Mouse (Mus musculus) myocyte (in vitro differentiated cells): Measurements from ENCODE around the gene Elf5. TPM values are rescaled to one million over a fixed set of nuclear protein-coding genes. Genes with fewer than 3 reads are reported as not detected.

Experiments used
- H3K27me3 ChIP-seq: one replicate; pipeline ENCODE4 v1.6.1; 2011; ENCODE audit not compliant: control insufficient read depth, insufficient read depth, insufficient read length
- H3K36me3 ChIP-seq: one replicate; pipeline ENCODE4 v1.6.1; 2011; ENCODE audit not compliant: control insufficient read depth, insufficient read depth
- H3K4me2 ChIP-seq: one replicate; pipeline ENCODE4 v1.6.1; 2011; ENCODE audit warnings: low read depth, control low read depth
- H3K4me3 ChIP-seq: one replicate; pipeline ENCODE4 v1.5.1; 2011; ENCODE audit warnings: mild to moderate bottlenecking, control low read depth, moderate library complexity
- H3K79me2 ChIP-seq: one replicate; pipeline ENCODE4 v1.6.1; 2011; ENCODE audit not compliant: control insufficient read depth, insufficient read depth
- H3ac ChIP-seq: one replicate; pipeline ENCODE4 v1.6.1; 2011; ENCODE audit not compliant: control insufficient read depth, insufficient read length
- CEBPB ChIP-seq: IDR thresholded peaks from 2 replicates; pipeline ENCODE4 v1.6.1; 2011; ENCODE audit warnings: mild to moderate bottlenecking, moderate library complexity; ENCODE audit not compliant: poor library complexity, insufficient read depth, severe bottlenecking
- E2F4 ChIP-seq: IDR thresholded peaks from one replicate; pipeline ENCODE4 v1.6.1; 2011; ENCODE audit warnings: mild to moderate bottlenecking, control low read depth, moderate library complexity; ENCODE audit not compliant: insufficient read depth
- MAX ChIP-seq: IDR thresholded peaks from one replicate; pipeline ENCODE4 v1.6.1; 2011; ENCODE audit warnings: low read depth, mild to moderate bottlenecking, control low read depth
- MYOD1 ChIP-seq, 3 experiments: IDR thresholded peaks; one replicate each; pipeline ENCODE4 v1.6.1; 2011; ENCODE audit warnings: control low read depth in 2 of 3, low read depth in 2 of 3, mild to moderate bottlenecking in 2 of 3, moderate library complexity in 1 of 3; ENCODE audit not compliant: insufficient read length in 2 of 3, control insufficient read depth in 1 of 3
- MYOG ChIP-seq, 3 experiments: IDR thresholded peaks; one replicate each; pipeline ENCODE4 v1.6.1; 2011; ENCODE audit warnings: control low read depth in 2 of 3, low read depth in 2 of 3, mild to moderate bottlenecking in 2 of 3; ENCODE audit not compliant: insufficient read length in 2 of 3, control insufficient read depth in 1 of 3, insufficient read depth in 1 of 3
- POLR2A ChIP-seq: IDR thresholded peaks from one replicate; pipeline ENCODE4 v1.6.1; 2011; ENCODE audit warnings: low read depth, mild to moderate bottlenecking, control low read depth, moderate library complexity; ENCODE audit not compliant: insufficient read length
- POLR2AphosphoS2 ChIP-seq: IDR thresholded peaks from one replicate; pipeline ENCODE4 v1.6.1; 2011; ENCODE audit warnings: low read depth, control low read depth; ENCODE audit not compliant: insufficient read length
- REST ChIP-seq: IDR thresholded peaks from one replicate; pipeline ENCODE4 v1.6.1; 2011; ENCODE audit warnings: mild to moderate bottlenecking, control low read depth, moderate library complexity; ENCODE audit not compliant: insufficient read depth, insufficient read length
- SRF ChIP-seq: IDR thresholded peaks from one replicate; pipeline ENCODE4 v1.6.1; 2011; ENCODE audit warnings: low read depth; ENCODE audit not compliant: control insufficient read depth, insufficient read length
- TCF12 ChIP-seq: IDR thresholded peaks from one replicate; pipeline ENCODE4 v1.6.1; 2011; ENCODE audit warnings: mild to moderate bottlenecking, control low read depth; ENCODE audit not compliant: poor library complexity, insufficient read depth, severe bottlenecking
- TCF3 ChIP-seq: IDR thresholded peaks from one replicate; pipeline ENCODE4 v1.6.1; 2011; ENCODE audit warnings: low read depth, control low read depth; ENCODE audit not compliant: insufficient read length
- USF1 ChIP-seq: IDR thresholded peaks from one replicate; pipeline ENCODE4 v1.6.1; 2011; ENCODE audit warnings: low read depth, mild to moderate bottlenecking, control low read depth, moderate library complexity
- polyA plus RNA-seq: library from polyadenylated mRNA; unstranded; fragments of >200 nt; fragmentation: generic; extraction: Trizol; gene quantifications from one replicate; pipeline ENCODE4 v1.2.1, GENCODE M21; 2012; ENCODE audit warnings: missing spikeins

The Elf5 gene
- polyA plus RNA-seq, 1 experiment = not detected

DNA sequence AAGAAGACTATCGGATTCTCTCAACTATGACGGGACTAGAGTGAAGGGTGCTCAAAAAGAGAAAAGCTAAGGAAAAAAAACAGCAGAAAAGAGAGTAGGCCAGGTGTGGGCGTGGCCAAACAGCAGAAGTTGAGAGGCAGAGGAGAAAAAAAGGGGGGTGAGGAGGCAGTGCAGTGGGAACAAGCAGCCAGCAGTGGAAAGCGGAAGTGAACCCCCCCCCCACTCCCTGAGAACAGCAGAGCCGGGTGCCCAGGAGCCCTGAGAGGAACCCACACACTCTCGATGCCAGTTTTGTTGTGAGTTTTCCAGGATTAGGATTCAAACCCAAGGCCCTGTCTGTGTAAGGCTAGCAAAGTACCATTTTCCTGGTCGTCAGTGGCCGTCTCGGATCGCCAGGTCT lies 47.6 kb downstream of the Elf5 start:
- Histone ChIP-seq H3K4me2 (no peak overlapping the region), H3K4me3 (no peak overlapping the region), H3K27me3 (no peaks in the 10 kb centered on the region), H3ac (no peak overlapping the region), H3K79me2 (no peaks in the 10 kb centered on the region), H3K36me3 (peaks cover 7% of the 10 kb centered on the region)
- TF ChIP-seq MAX (no peak), POLR2A (no peak), USF1 (no peak), E2F4 (no peak), POLR2AphosphoS2 (no peak), SRF (no peak), CEBPB (no peak), TCF12 (no peak), MYOG (IDR thresholded peaks at IDR 0.05; ENCODE audit: control insufficient read depth in 1 of 3, insufficient read depth in 1 of 3, insufficient read length in 2 of 3, low read depth in 2 of 3) (no peak)

DNA sequence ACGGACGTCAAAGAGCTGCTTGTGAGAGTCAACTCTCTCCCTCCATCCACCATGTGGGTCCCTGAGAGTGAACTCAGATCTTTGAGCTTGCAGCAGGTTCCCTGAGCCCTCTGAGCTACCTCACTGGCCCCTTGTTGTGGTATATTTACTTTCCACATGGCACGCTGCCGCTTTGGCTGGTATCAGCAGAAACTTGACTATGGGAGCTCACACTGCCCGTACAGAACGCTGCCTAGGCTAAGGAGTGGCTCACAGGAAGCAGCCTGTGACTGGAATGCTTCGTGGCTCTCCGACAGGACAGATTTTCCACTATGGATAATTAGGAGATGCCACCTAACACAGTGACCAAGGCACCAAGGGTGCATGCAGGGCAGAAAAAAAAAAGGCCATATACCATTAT lies 49.7 kb downstream of the Elf5 start:
- Histone ChIP-seq H3K36me3 (peaks cover 9% of the 10 kb centered on the region), H3K79me2 (no peaks in the 10 kb centered on the region), H3K4me3 (no peak overlapping the region), H3ac (no peak overlapping the region), H3K4me2 (no peak overlapping the region), H3K27me3 (no peaks in the 10 kb centered on the region)
- no peak for TF ChIP-seq MAX
- TF ChIP-seq MYOD1 (IDR thresholded peaks at IDR 0.05; ENCODE audit: control insufficient read depth in 1 of 3, insufficient read length in 2 of 3, low read depth in 2 of 3) = no peak
- no peak for TF ChIP-seq SRF
- no peak for TF ChIP-seq POLR2A
- TF ChIP-seq CEBPB = no peak
- TF ChIP-seq MYOG (IDR thresholded peaks at IDR 0.05; ENCODE audit: control insufficient read depth in 1 of 3, insufficient read depth in 1 of 3, insufficient read length in 2 of 3, low read depth in 2 of 3) = no peak
- no peak for TF ChIP-seq USF1

DNA sequence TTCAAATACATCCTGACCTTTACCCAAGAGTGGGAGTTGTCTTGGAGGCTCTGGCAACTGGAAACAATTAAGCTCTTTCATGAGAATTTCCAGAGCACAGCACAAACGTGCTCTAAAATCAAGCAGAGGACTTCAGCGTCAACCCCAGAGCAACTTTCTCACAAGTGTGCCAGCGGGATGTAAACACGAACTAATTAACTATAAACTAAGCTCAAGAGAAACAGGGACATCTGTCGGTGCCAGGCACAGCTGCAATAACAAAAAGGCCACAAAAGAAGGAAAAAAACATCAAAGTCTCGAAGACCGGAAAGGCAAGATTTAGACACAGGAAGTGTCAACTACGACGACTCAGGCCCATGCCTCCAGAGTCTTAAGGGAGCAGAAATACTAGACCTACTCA lies 50.3 kb downstream of the Elf5 start:
- H3K79me2 ChIP-seq = no peaks in the 10 kb centered on the region
- TF ChIP-seq MYOD1 (IDR thresholded peaks at IDR 0.05; ENCODE audit: control insufficient read depth in 1 of 3, insufficient read length in 2 of 3, low read depth in 2 of 3) = no peak
- no peak for TF ChIP-seq USF1
- TF ChIP-seq REST = no peak
- no peak for TF ChIP-seq MYOG (IDR thresholded peaks at IDR 0.05; ENCODE audit: control insufficient read depth in 1 of 3, insufficient read depth in 1 of 3, insufficient read length in 2 of 3, low read depth in 2 of 3)
- no peak for TF ChIP-seq TCF3
- no peak for TF ChIP-seq SRF
- no peak for TF ChIP-seq TCF12
- TF ChIP-seq POLR2AphosphoS2 = no peak
- TF ChIP-seq CEBPB = no peak
- no peak overlapping the region for H3K4me2 ChIP-seq
- no peak overlapping the region for H3K4me3 ChIP-seq
- H3K36me3 ChIP-seq = peaks cover 15% of the 10 kb centered on the region
- no peaks in the 10 kb centered on the region for H3K27me3 ChIP-seq
- no peak overlapping the region for H3ac ChIP-seq

DNA sequence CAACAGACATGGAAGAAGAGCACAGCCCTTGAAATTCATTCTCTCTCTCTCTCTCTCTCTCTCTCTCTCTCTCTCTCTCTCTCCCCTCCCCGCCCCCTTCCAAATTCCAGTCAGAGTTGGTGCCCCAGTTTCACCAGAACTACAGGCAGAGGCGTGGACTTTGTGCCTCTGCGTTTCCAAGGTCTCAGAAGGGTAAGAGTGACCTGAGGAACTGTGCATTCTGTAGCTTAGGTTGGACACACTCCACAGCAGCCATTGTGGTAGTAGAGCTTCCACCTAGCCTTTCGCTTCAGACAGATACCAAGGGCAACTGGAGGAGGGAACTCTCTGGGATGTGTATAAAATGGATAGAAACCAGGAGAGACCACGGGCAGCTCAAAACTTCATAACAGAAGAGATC lies 51.3 kb downstream of the Elf5 start:
- H3K27me3 ChIP-seq = no peaks in the 10 kb centered on the region
- TF ChIP-seq MYOG (IDR thresholded peaks at IDR 0.05; ENCODE audit: control insufficient read depth in 1 of 3, insufficient read depth in 1 of 3, insufficient read length in 2 of 3, low read depth in 2 of 3) = no peak
- TF ChIP-seq TCF12 = no peak
- TF ChIP-seq REST = no peak
- TF ChIP-seq POLR2A = no peak
- no peak for TF ChIP-seq E2F4
- no peak for TF ChIP-seq MYOD1 (IDR thresholded peaks at IDR 0.05; ENCODE audit: control insufficient read depth in 1 of 3, insufficient read length in 2 of 3, low read depth in 2 of 3)
- TF ChIP-seq SRF = no peak
- no peak for TF ChIP-seq CEBPB
- TF ChIP-seq POLR2AphosphoS2 = no peak
- no peak for TF ChIP-seq TCF3
- no peak for TF ChIP-seq MAX
- no peak for TF ChIP-seq USF1
- no peaks in the 10 kb centered on the region for H3K79me2 ChIP-seq
- no peak overlapping the region for H3K4me3 ChIP-seq
- no peak overlapping the region for H3ac ChIP-seq
- no peak overlapping the region for H3K4me2 ChIP-seq
- H3K36me3 ChIP-seq = peaks cover 15% of the 10 kb centered on the region

DNA sequence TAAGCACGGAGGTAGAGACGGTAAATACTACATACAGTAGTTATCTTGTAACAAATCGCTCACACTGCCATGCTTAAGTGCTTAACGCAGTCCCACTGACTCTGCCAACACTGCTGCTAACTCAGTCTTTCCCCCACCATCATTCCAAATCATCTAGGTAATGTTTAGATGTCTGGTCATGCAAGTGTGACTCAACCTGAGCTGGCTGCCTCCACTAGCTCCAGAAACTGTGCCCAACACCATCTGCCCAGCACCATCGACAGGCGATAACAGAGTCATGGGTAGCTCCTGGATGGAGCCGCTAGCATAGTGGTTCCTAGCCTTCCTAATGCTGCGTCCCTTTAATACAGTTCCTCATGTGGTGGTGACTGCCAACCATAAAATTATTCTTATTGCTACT lies 53.0 kb downstream of the Elf5 start:
- no peaks in the 10 kb centered on the region for H3K79me2 ChIP-seq
- H3K4me2 ChIP-seq = no peak overlapping the region
- no peak for TF ChIP-seq REST
- TF ChIP-seq MYOD1 (IDR thresholded peaks at IDR 0.05; ENCODE audit: control insufficient read depth in 1 of 3, insufficient read length in 2 of 3, low read depth in 2 of 3) = no peak
- TF ChIP-seq CEBPB = no peak
- no peak for TF ChIP-seq MYOG (IDR thresholded peaks at IDR 0.05; ENCODE audit: control insufficient read depth in 1 of 3, insufficient read depth in 1 of 3, insufficient read length in 2 of 3, low read depth in 2 of 3)
- no peak for TF ChIP-seq USF1
- TF ChIP-seq POLR2AphosphoS2 = no peak
- no peak for TF ChIP-seq E2F4
- TF ChIP-seq POLR2A = no peak
- TF ChIP-seq SRF = no peak
- TF ChIP-seq TCF12 = no peak
- TF ChIP-seq TCF3 = no peak
- TF ChIP-seq MAX = no peak
- peaks cover 15% of the 10 kb centered on the region for H3K36me3 ChIP-seq
- no peak overlapping the region for H3K4me3 ChIP-seq
- no peak overlapping the region for H3ac ChIP-seq
- H3K27me3 ChIP-seq = no peaks in the 10 kb centered on the region
